Mouse (Mus musculus) lung, embryonic 14.5 days (tissue): ENCODE measurements around the gene Ly6c2. TPM values are rescaled to one million over a fixed set of nuclear protein-coding genes. Genes with fewer than 3 reads are reported as not detected.
"Not testable (repeated sequence)": the region's sequence is repeated elsewhere in the genome, so short reads cannot be mapped to it uniquely, and the experiment has no call there.

ENCODE experiments used
- ATAC-seq: fragments of 200-750 bp; cut with Nextera tagmentation; 2 replicates; pipeline ENCODE4 v1.8.0; 2017; ENCODE audit warnings: mild to moderate bottlenecking, moderate TSS enrichment, moderate library complexity; ENCODE audit not compliant: insufficient read depth
- DNase-seq: peaks from one replicate; pipeline ENCODE4 v3.0.0-alpha.2; 2015
- H3K27ac ChIP-seq: fragments of 300-500 bp; sonication (generic); 2 replicates; pipeline ENCODE4 v1.5.1; 2014; ENCODE audit warnings: low read depth, mild to moderate bottlenecking, moderate library complexity
- H3K27me3 ChIP-seq: fragments of 300-500 bp; sonication (generic); 2 replicates; pipeline ENCODE4 v1.6.1; 2014; ENCODE audit warnings: low read length, control low read depth; ENCODE audit not compliant: insufficient read depth
- H3K36me3 ChIP-seq: fragments of 300-500 bp; sonication (generic); 2 replicates; pipeline ENCODE4 v1.6.1; 2014; ENCODE audit warnings: control low read depth; ENCODE audit not compliant: insufficient read depth
- H3K4me1 ChIP-seq: fragments of 300-500 bp; sonication (generic); 2 replicates; pipeline ENCODE4 v1.6.1; 2014; ENCODE audit warnings: antibody characterized with exemption, control low read depth; ENCODE audit not compliant: insufficient read depth
- H3K4me2 ChIP-seq: fragments of 300-500 bp; sonication (generic); 2 replicates; pipeline ENCODE4 v1.6.1; 2014; ENCODE audit warnings: mild to moderate bottlenecking
- H3K4me3 ChIP-seq: fragments of 300-500 bp; sonication (generic); 2 replicates; pipeline ENCODE4 v1.5.1; 2014; ENCODE audit warnings: low read depth, low read length
- H3K9ac ChIP-seq: fragments of 300-500 bp; sonication (generic); 2 replicates; pipeline ENCODE4 v1.6.1; 2014
- H3K9me3 ChIP-seq: fragments of 300-500 bp; sonication (generic); 2 replicates; pipeline ENCODE4 v1.6.1; 2016; ENCODE audit warnings: low read depth, low read length, control low read depth
- CTCF ChIP-seq: IDR thresholded peaks from 2 replicates; pipeline ENCODE4 v1.5.1; 2016; ENCODE audit warnings: antibody characterized with exemption, low read depth
- WGBS: fragments of 180-500 bp; shearing (Covaris S2); extraction: QIAGEN DNeasy Blood & Tissue Kit; methylation state at CpG from one replicate; pipeline ENCODE4 v1.1.7; 2014; 5-methylcytosine and 5-hydroxymethylcytosine counted together
- polyA plus RNA-seq: library from polyadenylated mRNA; unstranded; fragments of >200 nt; fragmentation: Nextera tagmentation; extraction: Ambion mirVana; gene quantifications from 2 replicates; pipeline ENCODE4 v1.2.1, GENCODE M21; 2014

Ly6c2 gene
- polyA plus RNA-seq, 1 experiment from 2014 or later: 1.0 TPM

DNA sequence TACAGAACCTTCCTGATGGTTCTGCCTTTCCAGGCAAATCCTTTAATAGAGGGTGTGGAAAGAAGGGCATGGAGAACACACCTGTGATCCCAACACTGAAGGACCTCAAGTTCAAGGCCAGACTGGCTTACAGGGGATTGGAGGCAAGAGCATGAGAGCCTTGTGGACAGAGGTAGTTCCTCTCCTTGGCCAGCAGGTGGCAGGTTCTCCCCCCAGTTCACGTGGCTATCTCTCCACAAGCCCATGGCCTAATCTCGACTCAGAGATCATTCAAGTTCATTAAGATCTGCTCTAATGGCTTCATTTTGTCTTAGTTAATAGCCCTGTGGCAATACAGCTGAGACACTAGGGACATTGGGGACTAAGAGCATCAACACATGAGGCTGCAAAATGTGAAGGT is 8.3 kb upstream of the Ly6c2 start:
- no peak overlapping the region for H3K4me3 ChIP-seq
- H3K9me3 ChIP-seq: no peaks in the 10 kb centered on the region
- H3K27ac ChIP-seq: no peak overlapping the region
- no peak overlapping the region for H3K9ac ChIP-seq
- no peaks in the 10 kb centered on the region for H3K27me3 ChIP-seq
- no peak for ATAC-seq
- TF ChIP-seq CTCF: peak; percentile 77
- H3K4me2 ChIP-seq: no peak overlapping the region
- 16% methylated on average over 2 of the region's 2 CpGs for WGBS
- no peaks in the 10 kb centered on the region for H3K36me3 ChIP-seq
- H3K4me1 ChIP-seq: no peaks in the 10 kb centered on the region
- DNase-seq: peak; percentile 34

DNA sequence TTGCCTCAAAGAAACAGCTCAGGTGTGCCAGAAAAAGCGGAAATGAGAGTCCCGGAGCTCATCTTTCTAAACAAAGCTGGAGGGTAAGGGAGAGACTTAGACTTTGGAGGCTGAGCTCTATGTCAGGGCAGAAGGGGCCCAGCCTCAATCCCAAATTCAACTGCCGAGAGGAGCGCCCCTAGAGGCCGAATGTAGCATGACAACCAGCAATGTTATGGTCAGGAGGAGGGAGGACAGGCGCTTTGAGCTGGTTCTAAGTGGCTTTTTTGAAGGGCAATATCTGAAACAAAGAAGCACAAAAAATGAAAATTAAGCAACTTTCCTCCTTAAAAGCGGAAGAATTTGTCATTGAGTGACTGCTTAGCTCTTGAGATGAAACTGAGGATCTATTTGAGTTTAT is 7.0 kb upstream of the Ly6c2 start:
- H3K4me1 ChIP-seq, H3K27me3 ChIP-seq, H3K4me3 ChIP-seq, H3K4me2 ChIP-seq, H3K9me3 ChIP-seq, ATAC-seq, H3K36me3 ChIP-seq, H3K9ac ChIP-seq, H3K27ac ChIP-seq: not testable (repeated sequence)
- WGBS: 15% methylated on average over 5 of the region's 7 CpGs
- DNase-seq: peak; percentile 69
- peak; percentile 69 for TF ChIP-seq CTCF

DNA sequence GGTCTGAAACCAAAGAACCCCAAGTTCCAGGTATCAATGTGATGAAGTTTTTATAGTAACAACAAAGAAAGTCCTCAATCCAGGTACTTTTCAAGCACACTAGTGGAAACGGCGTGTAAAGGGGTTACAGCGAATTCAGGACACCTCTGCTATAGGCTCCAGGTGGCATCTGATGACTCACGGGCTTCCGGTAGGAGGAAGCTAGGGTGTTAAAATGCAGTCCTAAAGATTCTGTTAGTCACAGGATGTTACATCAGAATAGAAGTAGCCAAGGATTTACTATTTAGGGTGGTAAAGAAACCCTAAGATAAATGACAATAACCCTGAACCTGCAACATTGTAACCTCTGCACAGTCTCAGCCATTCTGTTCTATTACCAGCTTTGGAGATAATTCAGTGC is 5.7 kb upstream of the Ly6c2 start:
- 81% methylated on average over 5 of the region's 5 CpGs for WGBS
- H3K4me2 ChIP-seq, H3K27ac ChIP-seq, H3K4me1 ChIP-seq, ATAC-seq, H3K4me3 ChIP-seq, H3K27me3 ChIP-seq, H3K36me3 ChIP-seq, H3K9me3 ChIP-seq, H3K9ac ChIP-seq, DNase-seq: not testable (repeated sequence)

DNA sequence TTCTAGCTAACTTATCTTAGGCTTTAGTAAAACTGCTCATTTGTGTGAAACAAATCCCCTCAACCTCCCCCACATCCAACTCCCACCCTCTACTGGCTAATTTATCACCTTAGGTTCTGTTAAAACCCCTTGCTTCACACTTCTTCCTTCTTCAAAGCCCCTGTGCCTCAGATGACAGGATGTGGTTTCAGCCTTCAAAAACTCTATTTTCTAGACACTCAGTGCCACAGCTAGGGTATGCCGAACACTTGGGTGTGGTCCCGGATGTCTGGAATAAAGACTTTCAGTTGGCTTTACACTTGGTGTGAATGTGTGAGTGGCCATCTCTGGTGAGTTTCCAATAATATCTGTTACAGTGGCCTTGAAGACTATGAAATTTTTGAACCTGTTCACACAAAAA is 4.8 kb upstream of the Ly6c2 start:
- no peak overlapping the region for H3K27ac ChIP-seq
- ATAC-seq (no peak), DNase-seq (no peak)
- H3K36me3 ChIP-seq: no peaks in the 10 kb centered on the region
- no peak overlapping the region for H3K4me2 ChIP-seq
- no peaks in the 10 kb centered on the region for H3K27me3 ChIP-seq
- H3K4me3 ChIP-seq: no peak overlapping the region
- no peaks in the 10 kb centered on the region for H3K9me3 ChIP-seq
- H3K9ac ChIP-seq: no peak overlapping the region
- H3K4me1 ChIP-seq: no peaks in the 10 kb centered on the region
- WGBS: 80% methylated on average over 2 of the region's 2 CpGs
- TF ChIP-seq CTCF: no peak

DNA sequence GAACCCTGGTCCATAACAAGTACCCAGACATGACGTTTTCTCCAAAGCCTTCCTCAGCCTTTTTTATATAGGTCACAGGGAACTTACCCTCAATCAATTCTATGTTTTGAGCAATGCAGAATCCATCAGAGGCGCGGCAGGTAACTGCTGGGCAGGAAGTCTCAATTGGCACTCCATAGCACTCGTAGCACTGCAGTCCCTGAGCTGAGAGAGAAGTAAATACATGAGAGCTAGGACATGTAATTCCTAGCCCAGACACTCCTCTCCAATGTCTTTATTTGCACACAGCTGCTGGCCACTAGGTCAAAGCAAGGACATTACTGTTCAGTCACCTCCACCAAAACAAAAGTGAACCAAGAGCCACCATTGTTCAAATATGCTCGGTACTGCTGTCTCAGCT is 1.3 kb downstream of the Ly6c2 start:
- DNase-seq, H3K9ac ChIP-seq, H3K4me1 ChIP-seq, ATAC-seq, H3K27ac ChIP-seq, H3K4me2 ChIP-seq, H3K9me3 ChIP-seq, H3K4me3 ChIP-seq, H3K27me3 ChIP-seq, H3K36me3 ChIP-seq: not testable (repeated sequence)
- WGBS: 41% methylated on average over 2 of the region's 5 CpGs

DNA sequence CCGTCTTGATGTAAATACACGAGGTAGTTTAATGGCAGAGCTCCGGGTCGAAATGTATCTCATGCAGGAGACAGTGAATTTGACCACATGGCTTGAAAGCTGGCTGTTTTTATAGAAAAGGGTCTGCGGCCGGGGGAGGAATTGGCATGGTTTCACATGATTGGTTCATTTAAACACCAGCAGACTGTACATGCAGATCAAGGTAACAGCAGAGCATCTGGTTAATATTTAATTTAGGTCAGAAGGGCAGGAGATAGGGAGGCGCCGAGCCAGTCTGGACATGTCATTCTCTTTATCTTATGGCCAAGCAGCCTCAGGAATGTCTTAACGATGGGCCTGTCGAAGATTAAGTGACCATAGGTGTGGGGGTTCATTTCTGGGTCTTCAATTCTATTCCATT is 12.5 kb downstream of the Ly6c2 start:
- Histone ChIP-seq H3K27ac (no peak overlapping the region), H3K4me2 (no peak overlapping the region), H3K4me3 (no peak overlapping the region), H3K27me3 (no peaks in the 10 kb centered on the region), H3K9ac (no peak overlapping the region), H3K9me3 (no peaks in the 10 kb centered on the region), H3K36me3 (no peaks in the 10 kb centered on the region), H3K4me1 (no peaks in the 10 kb centered on the region)
- DNase-seq (no peak), ATAC-seq (no peak)
- TF ChIP-seq CTCF: no peak
- WGBS: 70% methylated on average over 10 of the region's 10 CpGs

DNA sequence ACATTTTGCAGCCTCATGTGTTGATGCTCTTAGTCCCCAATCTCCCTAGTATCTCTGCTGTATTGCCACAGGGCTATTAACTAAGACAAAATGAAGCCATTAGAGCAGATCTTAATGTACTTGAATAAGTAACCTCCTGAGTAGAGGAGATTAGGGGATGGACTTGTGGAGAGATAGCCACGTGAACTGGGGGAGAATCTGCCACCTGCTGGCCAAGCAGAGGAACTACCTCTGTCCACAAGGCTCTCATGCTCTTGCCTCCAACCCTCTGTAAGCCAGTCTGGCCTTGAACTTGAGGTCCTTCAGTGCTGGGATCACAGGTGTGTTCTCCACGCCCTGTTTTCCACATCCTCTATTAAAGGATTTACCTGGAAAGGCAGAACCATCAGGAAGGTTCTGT is 23.7 kb downstream of the Ly6c2 start:
- H3K9me3 ChIP-seq, H3K27ac ChIP-seq, ATAC-seq, H3K4me3 ChIP-seq, H3K36me3 ChIP-seq, H3K4me1 ChIP-seq, H3K4me2 ChIP-seq, DNase-seq, H3K27me3 ChIP-seq, H3K9ac ChIP-seq: not testable (repeated sequence)
- 7% methylated on average over 2 of the region's 2 CpGs for WGBS
- TF ChIP-seq CTCF: peak; percentile 65

DNA sequence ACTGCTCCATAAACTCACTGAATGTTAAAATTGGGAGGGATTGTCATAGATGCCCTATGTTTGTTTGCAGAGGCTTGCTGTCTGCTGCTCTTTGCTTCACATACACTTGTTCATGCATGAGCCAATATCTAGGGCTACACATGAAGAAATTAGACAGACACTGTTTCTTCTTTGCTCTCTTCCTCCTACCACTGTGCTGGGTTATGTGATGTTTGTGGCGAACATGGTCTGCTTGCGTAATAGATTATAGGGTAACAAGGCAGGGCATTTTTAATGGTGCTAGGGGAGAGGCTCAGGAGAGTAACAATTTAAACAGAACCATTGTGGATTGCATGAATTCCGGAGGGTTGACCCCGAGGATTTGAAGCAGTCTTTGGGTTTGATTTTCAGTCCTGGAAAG is 41.8 kb downstream of the Ly6c2 start:
- H3K4me3 ChIP-seq: no peak overlapping the region
- no peak overlapping the region for H3K27ac ChIP-seq
- no peaks in the 10 kb centered on the region for H3K4me1 ChIP-seq
- 90% methylated on average over 4 of the region's 4 CpGs for WGBS
- no peaks in the 10 kb centered on the region for H3K9me3 ChIP-seq
- H3K27me3 ChIP-seq: no peaks in the 10 kb centered on the region
- H3K36me3 ChIP-seq: no peaks in the 10 kb centered on the region
- TF ChIP-seq CTCF: no peak
- DNase-seq (no peak), ATAC-seq (no peak)
- H3K9ac ChIP-seq: no peak overlapping the region
- no peak overlapping the region for H3K4me2 ChIP-seq
